Comparison of ENCODE assay signal across 8 mouse cellular contexts in the genomic region with DNA sequence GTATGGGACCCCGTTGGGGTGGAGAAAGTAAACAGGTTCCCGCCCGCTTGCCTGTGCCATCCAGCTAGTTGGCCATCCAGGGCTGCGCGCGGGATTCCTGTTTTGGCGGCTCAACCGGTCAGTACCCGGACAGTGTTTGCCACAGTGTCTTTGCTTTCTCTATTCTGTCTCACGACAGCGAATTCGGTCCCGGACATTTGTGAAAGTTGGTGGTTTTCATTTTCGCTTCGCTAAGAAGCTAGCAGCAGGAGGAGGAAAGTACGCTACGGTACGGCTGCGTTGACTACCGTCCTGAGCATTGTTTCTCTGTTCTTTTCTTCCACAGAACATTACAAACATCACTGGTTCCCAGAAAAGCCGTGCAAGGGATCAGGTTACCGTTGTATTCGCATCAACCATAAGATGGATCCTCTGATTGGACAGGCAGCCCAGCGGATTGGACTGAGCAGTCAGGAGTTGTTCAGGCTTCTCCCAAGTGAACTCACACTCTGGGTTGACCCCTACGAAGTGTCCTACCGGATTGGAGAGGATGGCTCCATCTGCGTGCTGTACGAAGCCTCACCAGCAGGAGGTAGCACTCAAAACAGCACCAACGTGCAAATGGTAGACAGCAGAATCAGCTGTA. TPM values are rescaled to one million over a fixed set of nuclear protein-coding genes. Genes with fewer than 3 reads are reported as not detected.
DNase-seq lines count a peak whose midpoint lies in the region; ATAC-seq and TF ChIP-seq lines count a peak whose summit lies in the region.

No protein-coding gene starts in this region.

- H3K9ac ChIP-seq in ES-E14 (ENCODE audit: insufficient read depth, low read depth, low read length, poor library complexity, severe bottlenecking): peak overlapping the region; percentile 90
- H3K9ac ChIP-seq in forebrain, embryonic 16.5 days (replicated peaks; ENCODE audit: low read depth, low read length): peak overlapping the region; percentile 99
- H3K9ac ChIP-seq in neural tube, embryonic 14.5 days (replicated peaks; ENCODE audit: low read depth, low read length): peak overlapping the region; percentile 99

- intact Hi-C loops in heart, postnatal 25 days (cut with DNase I): loop anchor here (1.0 to 2.0 kb wide), 3 partner anchors 93 to 403 kb away; no protein-coding TSS in a partner anchor

- no peak overlapping the region for H3K27ac ChIP-seq in ES-E14 (ENCODE audit: insufficient read depth, low read depth, low read length, poor library complexity, severe bottlenecking)
- peak overlapping the region; percentile 97 for H3K27ac ChIP-seq in forebrain, embryonic 16.5 days (ENCODE audit: low read length)
- peak overlapping the region; percentile 96 for H3K27ac ChIP-seq in neural tube, embryonic 14.5 days (ENCODE audit: low read depth, low read length)

- no peak for DNase-seq in ES-E14 (ENCODE audit: low read depth, low spot score)
- peak; percentile 78 to 79 for DNase-seq in cerebellum, adult 18-20 months
- DNase-seq in heart, postnatal 25 days (ENCODE audit: low spot score): peak; percentile 67
- DNase-seq in layer of hippocampus, adult 18-20 months (ENCODE audit: low spot score in 2 of 2): peak; percentile 68 to 77
- DNase-seq in lung, adult 18-20 months: peak; percentile 86 to 87
- DNase-seq in testis, postnatal 14 days (ENCODE audit: low spot score): peak; percentile 45

- H3K36me3 ChIP-seq in ES-E14 (ENCODE audit: control insufficient read depth, insufficient read depth, low read length, poor library complexity, severe bottlenecking): peaks cover 7% of the 10 kb centered on the region
- H3K36me3 ChIP-seq in forebrain, embryonic 16.5 days (ENCODE audit: control insufficient read depth, insufficient read depth): no peaks in the 10 kb centered on the region
- no peaks in the 10 kb centered on the region for H3K36me3 ChIP-seq in neural tube, embryonic 14.5 days (ENCODE audit: control insufficient read depth, insufficient read depth, low read length)

- in situ Hi-C loops in ES-E14 (cut with MboI; ENCODE audit: low sequenced_read_pairs in 2 of 2, unreplicated experiment in 2 of 2): no loop called here

- 0% methylated on average over 29 of the region's 29 CpGs for WGBS in forebrain, embryonic 16.5 days
- WGBS in neural tube, embryonic 14.5 days: 0% methylated on average over 29 of the region's 29 CpGs

- H3K4me3 ChIP-seq in ES-E14 (ENCODE audit: insufficient read depth in 1 of 2, low read depth in 1 of 2, low read length in 2 of 2, poor library complexity in 1 of 2, severe bottlenecking in 1 of 2): peak overlapping the region; percentile 96
- H3K4me3 ChIP-seq in forebrain, embryonic 16.5 days (replicated peaks; ENCODE audit: low read length): peak overlapping the region; percentile 99
- H3K4me3 ChIP-seq in neural tube, embryonic 14.5 days (ENCODE audit: low read depth, low read length): peak overlapping the region; percentile 99

- H3K4me2 ChIP-seq in forebrain, embryonic 16.5 days (ENCODE audit: low read length): peak overlapping the region; percentile 51
- peak overlapping the region; percentile 47 for H3K4me2 ChIP-seq in neural tube, embryonic 14.5 days (ENCODE audit: low read depth, low read length)

- no peak for ATAC-seq in forebrain, embryonic 16.5 days
- ATAC-seq in neural tube, embryonic 14.5 days (ENCODE audit: low read depth): peak; percentile 3; the same call in 1 of the 2 replicates

- no peaks in the 10 kb centered on the region for H3K27me3 ChIP-seq in forebrain, embryonic 16.5 days (replicated peaks; ENCODE audit: control insufficient read depth, insufficient read depth, low read length)
- H3K27me3 ChIP-seq in neural tube, embryonic 14.5 days (ENCODE audit: control insufficient read depth, insufficient read depth, low read length): no peaks in the 10 kb centered on the region; the same call in 1 of the 2 replicates

- H3K4me1 ChIP-seq in ES-E14 (ENCODE audit: control insufficient read depth in 2 of 2, insufficient read depth in 2 of 2, low read length in 2 of 2, poor library complexity in 1 of 2): peaks cover 0 to 7% of the 10 kb centered on the region in 2 experiments; a peak in 3 of 4 replicates
- peaks cover 25% of the 10 kb centered on the region for H3K4me1 ChIP-seq in forebrain, embryonic 16.5 days (replicated peaks; ENCODE audit: control insufficient read depth, insufficient read depth, low read length)
- H3K4me1 ChIP-seq in neural tube, embryonic 14.5 days (ENCODE audit: control insufficient read depth, insufficient read depth, low read length): peaks cover 18% of the 10 kb centered on the region

- H3K9me3 ChIP-seq in ES-E14 (ENCODE audit: control insufficient read depth, insufficient read depth, low read depth, low read length): no peaks in the 10 kb centered on the region
- H3K9me3 ChIP-seq in forebrain, embryonic 16.5 days (ENCODE audit: control insufficient read depth, low read length): peaks cover 4% of the 10 kb centered on the region; the same call in 1 of the 2 replicates
- no peaks in the 10 kb centered on the region for H3K9me3 ChIP-seq in neural tube, embryonic 14.5 days (ENCODE audit: control insufficient read depth, low read length)

TF ChIP-seq in ES-E14, 5 proteins besides CTCF, POLR2A, EP300 and RAD21:
- TF ChIP-seq HCFC1 (IDR thresholded peaks at IDR 0.05; ENCODE audit: borderline replicate concordance, insufficient read depth, low read length) (no peak), CHD2 (IDR thresholded peaks at IDR 0.05; ENCODE audit: low read depth, low read length) (no peak), ZNF384 (IDR thresholded peaks at IDR 0.05; ENCODE audit: low read depth, low read length) (no peak), MAFK (IDR thresholded peaks at IDR 0.05; ENCODE audit: insufficient read depth, low read depth, low read length) (no peak), ZC3H11A (IDR thresholded peaks at IDR 0.05; ENCODE audit: borderline replicate concordance, low read depth, low read length) (no peak)

RNA-seq across cellular contexts. Expression of a gene that starts 1.3 kb away (rescaled TPM):
- total RNA-seq in ES-E14 (2012; rRNA removed): 16.1 and 22.0 TPM in 2 replicates
- polyA plus RNA-seq in forebrain, embryonic 16.5 days (2015; fragmentation: Nextera tagmentation; extraction: Ambion mirVana): 56.8 and 65.7 TPM in 2 replicates
- 10 to 100 TPM; 44.9 to 52.5 TPM for total RNA-seq in heart, postnatal 25 days (2021)
- total RNA-seq in layer of hippocampus, adult 18-20 months (2021): 10 to 100 TPM; 56.3 to 60.6 TPM
- polyA plus RNA-seq in neural tube, embryonic 14.5 days (2014; fragmentation: Nextera tagmentation; extraction: Ambion mirVana): 51.1 and 53.3 TPM in 2 replicates
